15 mouse cellular contexts compared by ENCODE assay signal in the genomic region with DNA sequence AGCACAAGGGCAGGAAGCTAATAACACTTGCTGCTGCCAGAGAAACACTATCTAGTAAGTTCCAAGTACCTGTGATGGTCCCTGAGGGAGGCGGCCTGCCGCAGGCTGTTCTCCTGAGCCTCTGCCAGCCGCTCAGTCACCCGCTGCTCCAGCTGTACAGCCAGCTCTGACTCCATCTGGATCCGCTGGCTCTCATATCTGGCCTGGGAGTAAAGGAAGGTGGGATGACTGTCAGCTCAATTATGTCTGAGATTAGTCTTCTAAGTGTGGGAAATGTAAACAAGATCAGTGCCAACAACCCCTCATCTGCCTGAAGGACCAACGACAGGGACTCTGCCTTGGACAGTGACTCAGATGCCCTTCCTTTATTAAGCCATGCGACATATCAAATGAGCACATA. TPM values are rescaled to one million over a fixed set of nuclear protein-coding genes. Genes with fewer than 3 reads are reported as not detected.
DNase-seq lines count a peak whose midpoint lies in the region; ATAC-seq and TF ChIP-seq lines count a peak whose summit lies in the region.
"Had no signal": no experiment of that assay in that cellular context is flagged by ENCODE, and none has a peak within 500 bp of the region (broad histone marks: within the 10 kb centered on the region; RNA-seq: fewer than 3 reads in every experiment).

No protein-coding gene starts in this region.

- WGBS in hindbrain, embryonic 13.5 days = 69% methylated on average over 7 of the region's 7 CpGs
- WGBS in hindbrain, embryonic 12.5 days = 86% methylated on average over 7 of the region's 7 CpGs
- WGBS in hindbrain, postnatal 0 days = 56% methylated on average over 7 of the region's 7 CpGs
- 75% methylated on average over 7 of the region's 7 CpGs for WGBS in forebrain, embryonic 15.5 days

- peaks cover 11% of the 10 kb centered on the region for H3K4me1 ChIP-seq in hindbrain, embryonic 13.5 days (replicated peaks)
- H3K4me1 ChIP-seq in hindbrain, embryonic 12.5 days = no peaks in the 10 kb centered on the region
- H3K4me1 ChIP-seq in hindbrain, postnatal 0 days (ENCODE audit: insufficient read depth, low read length) = no peaks in the 10 kb centered on the region
- no peaks in the 10 kb centered on the region for H3K4me1 ChIP-seq in forebrain, embryonic 15.5 days
- H3K4me1 ChIP-seq: embryonic facial prominence, embryonic 13.5 days; intestine, embryonic 15.5 days had no signal

- peak overlapping the region; percentile 35 for H3K27ac ChIP-seq in hindbrain, embryonic 13.5 days
- no peak overlapping the region for H3K27ac ChIP-seq in hindbrain, embryonic 12.5 days
- no peak overlapping the region for H3K27ac ChIP-seq in hindbrain, postnatal 0 days
- no peak overlapping the region for H3K27ac ChIP-seq in forebrain, embryonic 15.5 days (replicated peaks)
- H3K27ac ChIP-seq: embryonic facial prominence, embryonic 13.5 days; heart, adult 2 months; intestine, embryonic 15.5 days had no signal

- H3K27me3 ChIP-seq in hindbrain, embryonic 13.5 days = no peaks in the 10 kb centered on the region
- no peaks in the 10 kb centered on the region for H3K27me3 ChIP-seq in hindbrain, embryonic 12.5 days
- no peaks in the 10 kb centered on the region for H3K27me3 ChIP-seq in hindbrain, postnatal 0 days (ENCODE audit: insufficient read depth, low read length)
- H3K27me3 ChIP-seq in forebrain, embryonic 15.5 days = no peaks in the 10 kb centered on the region
- H3K27me3 ChIP-seq: embryonic facial prominence, embryonic 13.5 days; intestine, embryonic 15.5 days had no signal

- H3K4me3 ChIP-seq in hindbrain, embryonic 13.5 days = no peak overlapping the region
- H3K4me3 ChIP-seq in hindbrain, embryonic 12.5 days = no peak overlapping the region
- no peak overlapping the region for H3K4me3 ChIP-seq in hindbrain, postnatal 0 days (ENCODE audit: low read length)
- H3K4me3 ChIP-seq in forebrain, embryonic 15.5 days = no peak overlapping the region
- H3K4me3 ChIP-seq: embryonic facial prominence, embryonic 13.5 days; heart, adult 2 months; intestine, embryonic 15.5 days had no signal

- TF ChIP-seq CTCF in hindbrain, postnatal 0 days (IDR thresholded peaks at IDR 0.05; ENCODE audit: low read depth) = no peak

- H3K36me3 ChIP-seq in hindbrain, embryonic 13.5 days = peaks cover 89% of the 10 kb centered on the region
- H3K36me3 ChIP-seq in hindbrain, embryonic 12.5 days = peaks cover 76% of the 10 kb centered on the region
- H3K36me3 ChIP-seq in hindbrain, postnatal 0 days (ENCODE audit: insufficient read depth, low read length) = peaks cover 28% of the 10 kb centered on the region
- H3K36me3 ChIP-seq in forebrain, embryonic 15.5 days = peaks cover 72% of the 10 kb centered on the region

- no peaks in the 10 kb centered on the region for H3K9me3 ChIP-seq in hindbrain, embryonic 13.5 days
- H3K9me3 ChIP-seq in hindbrain, embryonic 12.5 days (replicated peaks) = no peaks in the 10 kb centered on the region
- H3K9me3 ChIP-seq in hindbrain, postnatal 0 days (ENCODE audit: low read length) = no peaks in the 10 kb centered on the region
- H3K9me3 ChIP-seq in forebrain, embryonic 15.5 days = no peaks in the 10 kb centered on the region
- H3K9me3 ChIP-seq: embryonic facial prominence, embryonic 13.5 days; intestine, embryonic 15.5 days had no signal

- peak; percentile 58 for DNase-seq in adrenal gland, postnatal 10 days
- DNase-seq in adrenal gland, postnatal 25 days = no peak
- DNase-seq in gastrocnemius, postnatal 10 days = peak; percentile 27
- DNase-seq in hindbrain, postnatal 0 days (ENCODE audit: low spot score) = peak; percentile 67
- DNase-seq in right cerebral cortex, postnatal 25 days = no peak
- DNase-seq: cerebellum, postnatal 25 days; forebrain, postnatal 0 days; kidney, postnatal 25 days; lung, embryonic 14.5 days had no signal

- ATAC-seq in hindbrain, embryonic 13.5 days (ENCODE audit: low FRiP score) = no peak
- no peak for ATAC-seq in hindbrain, embryonic 12.5 days (ENCODE audit: low FRiP score)
- peak; percentile 51; the same call in 1 of the 2 replicates for ATAC-seq in hindbrain, postnatal 0 days
- no peak for ATAC-seq in forebrain, embryonic 15.5 days (replicated peaks)
- ATAC-seq: forebrain, postnatal 0 days; intestine, embryonic 15.5 days had no signal

- H3K9ac ChIP-seq in hindbrain, embryonic 13.5 days = peak overlapping the region; percentile 29; the same call in 1 of the 2 replicates
- no peak overlapping the region for H3K9ac ChIP-seq in hindbrain, embryonic 12.5 days
- no peak overlapping the region for H3K9ac ChIP-seq in hindbrain, postnatal 0 days (replicated peaks; ENCODE audit: low read length)
- H3K9ac ChIP-seq in forebrain, embryonic 15.5 days (replicated peaks) = no peak overlapping the region
- H3K9ac ChIP-seq: embryonic facial prominence, embryonic 13.5 days; forebrain, postnatal 0 days; intestine, embryonic 15.5 days; lung, embryonic 14.5 days had no signal

- H3K4me2 ChIP-seq in hindbrain, embryonic 13.5 days = no peak overlapping the region
- no peak overlapping the region for H3K4me2 ChIP-seq in hindbrain, embryonic 12.5 days (replicated peaks)
- H3K4me2 ChIP-seq in hindbrain, postnatal 0 days (ENCODE audit: low read depth, low read length) = no peak overlapping the region
- H3K4me2 ChIP-seq in forebrain, embryonic 15.5 days (replicated peaks) = no peak overlapping the region
- H3K4me2 ChIP-seq: embryonic facial prominence, embryonic 13.5 days; intestine, embryonic 15.5 days; lung, embryonic 14.5 days had no signal

RNA-seq across cellular contexts. Expression of gene Cntrob, which starts 12.3 kb away (rescaled TPM):
- 10 to 100 TPM in 1 of 2 experiments, 1 to 10 TPM in 1; 7.8 to 12.6 TPM for total RNA-seq in adrenal gland, postnatal 10 days (2021)
- total RNA-seq in adrenal gland, postnatal 25 days (2021) = 10.3 and 13.3 TPM in 2 replicates
- 22.6 and 24.4 TPM in 2 replicates for polyA plus RNA-seq in hindbrain, embryonic 13.5 days (2015; fragmentation: Nextera tagmentation; extraction: Ambion mirVana)
- polyA plus RNA-seq in hindbrain, embryonic 12.5 days (2016; fragmentation: Nextera tagmentation; extraction: Ambion mirVana) = 30.2 and 37.0 TPM in 2 replicates
- 1 to 10 TPM; 4.7 to 6.6 TPM for total RNA-seq in gastrocnemius, postnatal 10 days (2021)
- 13.3 and 22.0 TPM in 2 replicates for total RNA-seq in hindbrain, postnatal 0 days (2014; rRNA removed)
- 11.0 and 12.0 TPM in 2 replicates for polyA plus RNA-seq in hindbrain, postnatal 0 days (2015; fragmentation: Nextera tagmentation; extraction: Ambion mirVana)
- 32.0 and 32.4 TPM in 2 replicates for polyA plus RNA-seq in forebrain, embryonic 15.5 days (2015; fragmentation: Nextera tagmentation; extraction: Ambion mirVana)

RNA-seq across cellular contexts. Expression of gene Trappc1, which starts 12.5 kb away (rescaled TPM):
- 10 to 100 TPM; 75.1 to 78.6 TPM for total RNA-seq in adrenal gland, postnatal 10 days (2021)
- 80.8 and 86.2 TPM in 2 replicates for total RNA-seq in adrenal gland, postnatal 25 days (2021)
- 204 and 210 TPM in 2 replicates for polyA plus RNA-seq in hindbrain, embryonic 13.5 days (2015; fragmentation: Nextera tagmentation; extraction: Ambion mirVana)
- polyA plus RNA-seq in hindbrain, embryonic 12.5 days (2016; fragmentation: Nextera tagmentation; extraction: Ambion mirVana) = 165 and 191 TPM in 2 replicates
- total RNA-seq in gastrocnemius, postnatal 10 days (2021) = 10 to 100 TPM; 55.4 to 55.5 TPM
- total RNA-seq in hindbrain, postnatal 0 days (2014; rRNA removed) = 150 and 157 TPM in 2 replicates
- 171 and 173 TPM in 2 replicates for polyA plus RNA-seq in hindbrain, postnatal 0 days (2015; fragmentation: Nextera tagmentation; extraction: Ambion mirVana)
- polyA plus RNA-seq in forebrain, embryonic 15.5 days (2015; fragmentation: Nextera tagmentation; extraction: Ambion mirVana) = 166 and 170 TPM in 2 replicates

RNA-seq across cellular contexts. Expression of gene Kcnab3, which starts 14.8 kb away (rescaled TPM):
- 1 to 10 TPM; 5.1 to 7.9 TPM for total RNA-seq in adrenal gland, postnatal 10 days (2021)
- 7.3 and 9.7 TPM in 2 replicates for total RNA-seq in adrenal gland, postnatal 25 days (2021)
- polyA plus RNA-seq in hindbrain, embryonic 13.5 days (2015; fragmentation: Nextera tagmentation; extraction: Ambion mirVana) = 4.2 and 5.1 TPM in 2 replicates
- polyA plus RNA-seq in hindbrain, embryonic 12.5 days (2016; fragmentation: Nextera tagmentation; extraction: Ambion mirVana) = 5.0 and 5.4 TPM in 2 replicates
- under 1 TPM; 0.42 to 0.93 TPM for total RNA-seq in gastrocnemius, postnatal 10 days (2021)
- 5.5 and 7.8 TPM in 2 replicates for total RNA-seq in hindbrain, postnatal 0 days (2014; rRNA removed)
- polyA plus RNA-seq in hindbrain, postnatal 0 days (2015; fragmentation: Nextera tagmentation; extraction: Ambion mirVana) = 6.1 and 6.6 TPM in 2 replicates
- polyA plus RNA-seq in forebrain, embryonic 15.5 days (2015; fragmentation: Nextera tagmentation; extraction: Ambion mirVana) = 5.1 and 6.2 TPM in 2 replicates

RNA-seq across cellular contexts. Expression of gene Rnf227, which starts 29.0 kb away (rescaled TPM):
- total RNA-seq in adrenal gland, postnatal 10 days (2021) = 1 to 10 TPM; 4.2 to 7.2 TPM
- total RNA-seq in adrenal gland, postnatal 25 days (2021) = 6.8 and 7.7 TPM in 2 replicates
- 163 and 166 TPM in 2 replicates for polyA plus RNA-seq in hindbrain, embryonic 13.5 days (2015; fragmentation: Nextera tagmentation; extraction: Ambion mirVana)
- 49.0 and 54.6 TPM in 2 replicates for polyA plus RNA-seq in hindbrain, embryonic 12.5 days (2016; fragmentation: Nextera tagmentation; extraction: Ambion mirVana)
- 1 to 10 TPM in 1 of 2 experiments, under 1 TPM in 1; 0.85 to 2.1 TPM for total RNA-seq in gastrocnemius, postnatal 10 days (2021)
- 127 and 141 TPM in 2 replicates for total RNA-seq in hindbrain, postnatal 0 days (2014; rRNA removed)
- polyA plus RNA-seq in hindbrain, postnatal 0 days (2015; fragmentation: Nextera tagmentation; extraction: Ambion mirVana) = 234 and 241 TPM in 2 replicates
- 115 and 127 TPM in 2 replicates for polyA plus RNA-seq in forebrain, embryonic 15.5 days (2015; fragmentation: Nextera tagmentation; extraction: Ambion mirVana)

RNA-seq across cellular contexts. Expression of gene Chd3, which starts 57.9 kb away (rescaled TPM):
- 100 to 1,000 TPM in 1 of 2 experiments, 10 to 100 TPM in 1; 93.8 to 128 TPM for total RNA-seq in adrenal gland, postnatal 10 days (2021)
- total RNA-seq in adrenal gland, postnatal 25 days (2021) = 105 and 111 TPM in 2 replicates
- 92.4 and 93.5 TPM in 2 replicates for polyA plus RNA-seq in hindbrain, embryonic 13.5 days (2015; fragmentation: Nextera tagmentation; extraction: Ambion mirVana)
- polyA plus RNA-seq in hindbrain, embryonic 12.5 days (2016; fragmentation: Nextera tagmentation; extraction: Ambion mirVana) = 93.4 and 97.6 TPM in 2 replicates
- total RNA-seq in gastrocnemius, postnatal 10 days (2021) = 10 to 100 TPM; 39.0 to 59.5 TPM
- total RNA-seq in hindbrain, postnatal 0 days (2014; rRNA removed) = 252 and 255 TPM in 2 replicates
- 46.6 and 49.7 TPM in 2 replicates for polyA plus RNA-seq in hindbrain, postnatal 0 days (2015; fragmentation: Nextera tagmentation; extraction: Ambion mirVana)
- 127 and 138 TPM in 2 replicates for polyA plus RNA-seq in forebrain, embryonic 15.5 days (2015; fragmentation: Nextera tagmentation; extraction: Ambion mirVana)

Comparison
In these comparisons a context has a peak if more than half of its experiments do, and no peak if none do; other contexts are left out.
1. DNase-seq: peak in adrenal gland, postnatal 10 days (single experiment), gastrocnemius, postnatal 10 days (single experiment) and hindbrain, postnatal 0 days (single experiment); none in adrenal gland, postnatal 25 days (single experiment) and right cerebral cortex, postnatal 25 days (single experiment).